ENCODE assay signal across 9 mouse cellular contexts in the genomic region with DNA sequence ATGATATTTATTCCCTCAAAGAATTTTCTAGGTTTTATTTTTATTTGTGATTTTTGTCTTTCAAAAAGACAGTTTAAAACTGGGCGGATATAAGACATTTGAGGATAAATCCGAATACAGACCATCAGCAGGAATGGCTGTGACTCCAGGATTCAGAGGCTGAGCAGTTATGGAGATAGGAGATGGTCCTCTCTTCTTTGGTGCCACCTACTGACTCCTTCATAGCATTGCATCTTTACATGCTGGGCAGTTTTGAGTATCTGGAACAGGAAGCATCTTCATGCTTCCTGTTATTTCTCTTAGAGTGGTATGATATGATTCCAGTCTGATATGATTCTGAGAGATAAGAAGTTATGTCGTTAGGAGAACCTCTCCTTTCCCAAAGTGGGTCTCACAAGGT.
DNase-seq lines count a peak whose midpoint lies in the region; ATAC-seq lines count a peak whose summit lies in the region.
"Had no signal": no experiment of that assay in that cellular context is flagged by ENCODE, and none has a peak within 500 bp of the region (broad histone marks: within the 10 kb centered on the region; RNA-seq: fewer than 3 reads in every experiment).

No protein-coding gene starts in this region.

- no peak overlapping the region for H3K4me3 ChIP-seq in kidney, embryonic 15.5 days (replicated peaks)
- H3K4me3 ChIP-seq in hindbrain, embryonic 15.5 days, result no peak overlapping the region
- H3K4me3 ChIP-seq: limb, embryonic 12.5 days had no signal

- WGBS in kidney, embryonic 15.5 days, result 20% methylated on average over 3 of the region's 3 CpGs
- 16% methylated on average over 3 of the region's 3 CpGs for WGBS in hindbrain, embryonic 15.5 days

- no peak overlapping the region for H3K9ac ChIP-seq in kidney, embryonic 15.5 days
- H3K9ac ChIP-seq in hindbrain, embryonic 15.5 days, result no peak overlapping the region
- H3K9ac ChIP-seq: limb, embryonic 12.5 days had no signal

- ATAC-seq in kidney, embryonic 15.5 days (replicated peaks; ENCODE audit: low FRiP score), result no peak
- peak; percentile 68; the same call in 1 of the 2 replicates for ATAC-seq in hindbrain, embryonic 15.5 days (ENCODE audit: low FRiP score, low read depth)

- H3K36me3 ChIP-seq in kidney, embryonic 15.5 days, result no peaks in the 10 kb centered on the region
- peaks cover 23% of the 10 kb centered on the region for H3K36me3 ChIP-seq in hindbrain, embryonic 15.5 days
- H3K36me3 ChIP-seq: limb, embryonic 12.5 days had no signal

- DNase-seq in kidney, adult 11 months, result peak; percentile 6
- peak; percentile 56 for DNase-seq in ES-CJ7 (ENCODE audit: low read depth, low spot score)
- peak; percentile 39 for DNase-seq in cerebellum, adult 9-11 months
- peak; percentile 39 for DNase-seq in lung, postnatal 25 days (ENCODE audit: low spot score)
- DNase-seq in spleen, adult 12 weeks (ENCODE audit: low spot score), result no peak
- DNase-seq in spleen, adult 18-20 months, result no peak

- H3K27me3 ChIP-seq in kidney, embryonic 15.5 days, result no peaks in the 10 kb centered on the region
- H3K27me3 ChIP-seq in hindbrain, embryonic 15.5 days, result no peaks in the 10 kb centered on the region
- H3K27me3 ChIP-seq: limb, embryonic 12.5 days had no signal

- no peak overlapping the region for H3K4me2 ChIP-seq in kidney, embryonic 15.5 days
- H3K4me2 ChIP-seq in hindbrain, embryonic 15.5 days, result no peak overlapping the region
- H3K4me2 ChIP-seq: limb, embryonic 12.5 days had no signal

- no peaks in the 10 kb centered on the region for H3K9me3 ChIP-seq in kidney, embryonic 15.5 days (replicated peaks)
- H3K9me3 ChIP-seq in hindbrain, embryonic 15.5 days, result no peaks in the 10 kb centered on the region
- H3K9me3 ChIP-seq: limb, embryonic 12.5 days had no signal

- H3K4me1 ChIP-seq in kidney, embryonic 15.5 days, result peaks cover 4% of the 10 kb centered on the region; the same call in 1 of the 2 replicates
- no peaks in the 10 kb centered on the region for H3K4me1 ChIP-seq in hindbrain, embryonic 15.5 days (replicated peaks)
- H3K4me1 ChIP-seq: limb, embryonic 12.5 days had no signal

- H3K27ac ChIP-seq in kidney, embryonic 15.5 days, result no peak overlapping the region
- H3K27ac ChIP-seq in hindbrain, embryonic 15.5 days (replicated peaks), result no peak overlapping the region
- H3K27ac ChIP-seq: limb, embryonic 12.5 days had no signal

Comparison
In these comparisons a context has a peak if more than half of its experiments do, and no peak if none do; other contexts are left out.
1. DNase-seq: peak in kidney, adult 11 months (single experiment), ES-CJ7 (single experiment), cerebellum, adult 9-11 months (single experiment) and lung, postnatal 25 days (single experiment); none in spleen, adult 12 weeks (single experiment) and spleen, adult 18-20 months (0 of 2).